Mouse (Mus musculus) lung, postnatal 10 days (tissue): ENCODE results near the gene Ccdc6.

Experiments
- DNase-seq: peaks from one replicate; pipeline ENCODE4 v3.0.0; 2021

Ccdc6 gene

GRCm38 (mm10) chr10:70135680-70136079 is 38.8 kb downstream of the Ccdc6 start:
- DNase-seq: peak; percentile 47

GRCm38 (mm10) chr10:70137652-70138051 is 40.7 kb downstream of the Ccdc6 start:
- no peak for DNase-seq

- DNase-seq: no peak
Measured at GRCm38 (mm10) chr10:70138150-70138549, 41.2 kb downstream of the Ccdc6 start.

- DNase-seq: no peak
Measured at GRCm38 (mm10) chr10:70139368-70139767, 42.4 kb downstream of the Ccdc6 start.

GRCm38 (mm10) chr10:70140414-70140813 is 43.5 kb downstream of the Ccdc6 start:
- DNase-seq: no peak

GRCm38 (mm10) chr10:70142623-70143022 is 45.7 kb downstream of the Ccdc6 start:
- no peak for DNase-seq

- DNase-seq: no peak
Measured at GRCm38 (mm10) chr10:70144004-70144557, 47.2 kb downstream of the Ccdc6 start.

- DNase-seq: no peak
Measured at GRCm38 (mm10) chr10:70145873-70146272, 49.0 kb downstream of the Ccdc6 start.

- peak; percentile 58 for DNase-seq
Measured at GRCm38 (mm10) chr10:70149093-70149492, 52.2 kb downstream of the Ccdc6 start.

- no peak for DNase-seq
Measured at GRCm38 (mm10) chr10:70150301-70150700, 53.4 kb downstream of the Ccdc6 start.

- DNase-seq: no peak
Measured at GRCm38 (mm10) chr10:70151171-70151570, 54.2 kb downstream of the Ccdc6 start.

- DNase-seq: peak; percentile 59
Measured at GRCm38 (mm10) chr10:70152190-70152743, 55.3 kb downstream of the Ccdc6 start.

- no peak for DNase-seq
Measured at GRCm38 (mm10) chr10:70153810-70154209, 56.9 kb downstream of the Ccdc6 start.

GRCm38 (mm10) chr10:70156431-70157165 is 59.7 kb downstream of the Ccdc6 start:
- peak; percentile 25 for DNase-seq

- no peak for DNase-seq
Measured at GRCm38 (mm10) chr10:70159651-70160320, 62.9 kb downstream of the Ccdc6 start.

GRCm38 (mm10) chr10:70160811-70161210 is 63.9 kb downstream of the Ccdc6 start:
- no peak for DNase-seq

GRCm38 (mm10) chr10:70161504-70161903 is 64.6 kb downstream of the Ccdc6 start:
- DNase-seq: no peak

GRCm38 (mm10) chr10:70163681-70164080 is 66.8 kb downstream of the Ccdc6 start:
- no peak for DNase-seq

GRCm38 (mm10) chr10:70165877-70166276 is 69.0 kb downstream of the Ccdc6 start:
- peak; percentile 37 for DNase-seq

GRCm38 (mm10) chr10:70166427-70166826 is 69.5 kb downstream of the Ccdc6 start:
- no peak for DNase-seq

GRCm38 (mm10) chr10:70167625-70168024 is 70.7 kb downstream of the Ccdc6 start:
- no peak for DNase-seq

- DNase-seq: no peak
Measured at GRCm38 (mm10) chr10:70168396-70168795, 71.5 kb downstream of the Ccdc6 start.

- no peak for DNase-seq
Measured at GRCm38 (mm10) chr10:70169044-70169443, 72.1 kb downstream of the Ccdc6 start.

GRCm38 (mm10) chr10:70173314-70173713 is 76.4 kb downstream of the Ccdc6 start:
- peak; percentile 74 for DNase-seq
